Mouse (Mus musculus) forebrain, postnatal 0 days (tissue): ENCODE results near the gene Gm37240. TPM values are rescaled to one million over a fixed set of nuclear protein-coding genes. Genes with fewer than 3 reads are reported as not detected.

Experiments
- ATAC-seq: fragments of 200-750 bp; cut with Nextera tagmentation; 2 replicates; pipeline ENCODE4 v1.8.0; 2017; ENCODE audit warnings: mild to moderate bottlenecking, moderate library complexity
- DNase-seq: peaks from one replicate; pipeline ENCODE4 v3.0.0-alpha.2; 2015
- H3K27ac ChIP-seq: fragments of 300-500 bp; sonication (generic); 2 replicates; pipeline ENCODE4 v1.5.1; 2014; ENCODE audit warnings: low read depth, mild to moderate bottlenecking, antibody characterized with exemption, low read length, moderate library complexity, mixed read lengths
- H3K27me3 ChIP-seq: fragments of 300-500 bp; sonication (generic); 2 replicates; pipeline ENCODE4 v1.6.1; 2014; ENCODE audit warnings: mild to moderate bottlenecking, low read length, mixed read lengths; ENCODE audit not compliant: insufficient read depth
- H3K36me3 ChIP-seq: fragments of 300-500 bp; sonication (generic); 2 replicates; pipeline ENCODE4 v1.6.1; 2014; ENCODE audit warnings: mild to moderate bottlenecking, moderate library complexity; ENCODE audit not compliant: insufficient read depth
- H3K4me1 ChIP-seq: fragments of 300-500 bp; sonication (generic); 2 replicates; pipeline ENCODE4 v1.6.1; 2014; ENCODE audit warnings: antibody characterized with exemption; ENCODE audit not compliant: insufficient read depth
- H3K4me2 ChIP-seq: fragments of 300-500 bp; sonication (generic); 2 replicates; pipeline ENCODE4 v1.6.1; 2014; ENCODE audit warnings: low read depth, mild to moderate bottlenecking, moderate library complexity
- H3K4me3 ChIP-seq: fragments of 300-500 bp; sonication (generic); 2 replicates; pipeline ENCODE4 v1.5.1; 2014; ENCODE audit warnings: low read depth, low read length, mixed read lengths
- H3K9ac ChIP-seq: fragments of 300-500 bp; sonication (generic); 2 replicates; pipeline ENCODE4 v1.6.1; 2014; ENCODE audit warnings: mild to moderate bottlenecking
- H3K9me3 ChIP-seq: fragments of 300-500 bp; sonication (generic); 2 replicates; pipeline ENCODE4 v1.6.1; 2016; ENCODE audit warnings: low read length
- CTCF ChIP-seq: sonication (generic); IDR thresholded peaks from 2 replicates; pipeline ENCODE4 v1.5.1; 2016; ENCODE audit warnings: antibody characterized with exemption, control low read depth, low read depth
- WGBS: fragments of 180-500 bp; shearing (Covaris S2); extraction: QIAGEN DNeasy Blood & Tissue Kit; methylation state at CpG from one replicate; pipeline ENCODE4 v1.1.7; 2014; 5-methylcytosine and 5-hydroxymethylcytosine counted together
- polyA plus RNA-seq: library from polyadenylated mRNA; unstranded; fragments of >200 nt; fragmentation: Nextera tagmentation; extraction: Ambion mirVana; gene quantifications from 2 replicates; pipeline ENCODE4 v1.2.1, GENCODE M21; 2015
- total RNA-seq: library from RNA; depleted of rRNA; stranded (reverse); fragments of >200 nt; gene quantifications from 2 replicates; pipeline ENCODE4 v1.2.3, GENCODE M21; 2014

The Gm37240 gene
- total and polyA plus RNA-seq, 2 experiments from 2014 or later = 0.67 to 1.2 TPM

GRCm38 (mm10) chr3:85813101-85814014 is 74.0 kb downstream of the Gm37240 start:
- Histone ChIP-seq H3K27me3 (no peaks in the 10 kb centered on the region), H3K4me2 (no peak overlapping the region), H3K9me3 (no peaks in the 10 kb centered on the region), H3K4me1 (no peaks in the 10 kb centered on the region), H3K9ac (no peak overlapping the region), H3K4me3 (no peak overlapping the region), H3K27ac (no peak overlapping the region), H3K36me3 (no peaks in the 10 kb centered on the region)
- ATAC-seq (no peak), DNase-seq (no peak)
- no peak for TF ChIP-seq CTCF
- 70% methylated on average over 4 of the region's 4 CpGs for WGBS

GRCm38 (mm10) chr3:85812010-85812409 is 75.3 kb downstream of the Gm37240 start:
- ATAC-seq (no peak), DNase-seq (no peak)
- no peak overlapping the region for H3K9ac ChIP-seq
- no peak overlapping the region for H3K4me2 ChIP-seq
- H3K36me3 ChIP-seq = no peaks in the 10 kb centered on the region
- H3K27me3 ChIP-seq = no peaks in the 10 kb centered on the region
- H3K4me1 ChIP-seq = no peaks in the 10 kb centered on the region
- 95% methylated on average over 5 of the region's 5 CpGs for WGBS
- H3K9me3 ChIP-seq = no peaks in the 10 kb centered on the region
- no peak overlapping the region for H3K4me3 ChIP-seq
- TF ChIP-seq CTCF = no peak
- H3K27ac ChIP-seq = no peak overlapping the region

DNA sequence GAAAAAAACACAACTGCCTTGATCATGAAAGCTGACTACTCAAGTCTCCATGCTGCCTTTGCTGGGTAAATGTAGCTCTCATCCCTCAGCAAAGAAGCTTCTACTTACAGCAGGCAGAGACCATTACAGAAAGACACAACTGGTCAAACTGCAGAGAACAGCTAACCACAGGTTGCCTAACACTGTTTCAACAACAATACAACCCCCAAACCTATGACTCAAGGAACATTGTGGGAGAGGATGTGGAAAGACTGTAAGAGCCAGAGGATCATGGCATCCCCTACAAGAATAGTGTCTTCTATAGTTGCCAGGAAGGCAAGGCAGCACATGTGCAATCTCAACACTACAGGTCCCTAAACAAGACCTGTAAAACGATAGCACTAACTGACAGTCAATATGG is 94.2 kb downstream of the Gm37240 start:
- H3K9me3 ChIP-seq = no peaks in the 10 kb centered on the region

GRCm38 (mm10) chr3:85789748-85790147 is 97.6 kb downstream of the Gm37240 start:
- Histone ChIP-seq H3K27ac (no peak overlapping the region), H3K36me3 (no peaks in the 10 kb centered on the region), H3K9me3 (no peaks in the 10 kb centered on the region), H3K4me3 (no peak overlapping the region), H3K27me3 (no peaks in the 10 kb centered on the region), H3K4me1 (no peaks in the 10 kb centered on the region), H3K9ac (no peak overlapping the region), H3K4me2 (no peak overlapping the region)
- 44% methylated on average over 4 of the region's 4 CpGs for WGBS
- DNase-seq = no peak
- no peak for TF ChIP-seq CTCF
- ATAC-seq = peak; percentile 54

More for the DNA sequence above, 94.2 kb downstream of the Gm37240 start:
- Histone ChIP-seq H3K4me3 (no peak overlapping the region), H3K4me2 (no peak overlapping the region), H3K27me3 (no peaks in the 10 kb centered on the region), H3K4me1 (no peaks in the 10 kb centered on the region), H3K36me3 (no peaks in the 10 kb centered on the region), H3K9ac (no peak overlapping the region), H3K27ac (no peak overlapping the region)
- no peak for TF ChIP-seq CTCF
- 82% methylated on average over 1 of the region's 1 CpGs for WGBS
- ATAC-seq (no peak), DNase-seq (no peak)

- Histone ChIP-seq H3K36me3 (no peaks in the 10 kb centered on the region), H3K27ac (no peak overlapping the region), H3K4me1 (no peaks in the 10 kb centered on the region), H3K9me3 (no peaks in the 10 kb centered on the region), H3K9ac (no peak overlapping the region), H3K4me3 (no peak overlapping the region), H3K4me2 (no peak overlapping the region), H3K27me3 (no peaks in the 10 kb centered on the region)
- DNase-seq (no peak), ATAC-seq (no peak)
- 48% methylated on average over 8 of the region's 8 CpGs for WGBS
- no peak for TF ChIP-seq CTCF
Observed at GRCm38 (mm10) chr3:85786501-85786900, 100.8 kb downstream of the Gm37240 start.

DNA sequence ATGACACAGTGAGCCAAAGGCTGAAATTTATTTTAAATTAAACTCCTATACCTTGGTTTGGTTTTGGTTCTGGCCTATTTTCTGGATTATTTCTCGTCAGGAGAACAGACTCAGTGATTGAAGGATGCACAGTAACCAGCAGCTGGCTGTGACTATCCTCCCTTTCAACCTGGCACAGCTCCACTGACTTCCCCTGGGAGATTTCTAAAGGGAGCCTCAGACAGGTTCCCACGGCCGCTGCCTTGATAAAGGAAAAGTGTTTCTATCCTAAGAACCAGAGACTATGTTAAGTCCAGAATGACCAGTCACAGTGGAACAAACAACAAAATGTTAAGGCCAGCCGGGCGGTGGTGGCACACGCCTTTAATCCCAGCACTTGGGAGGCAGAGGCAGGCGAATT is 106.4 kb downstream of the Gm37240 start:
- no peak overlapping the region for H3K9ac ChIP-seq
- no peaks in the 10 kb centered on the region for H3K27me3 ChIP-seq
- no peaks in the 10 kb centered on the region for H3K9me3 ChIP-seq
- no peak overlapping the region for H3K27ac ChIP-seq
- ATAC-seq = no peak
- H3K36me3 ChIP-seq = no peaks in the 10 kb centered on the region
- TF ChIP-seq CTCF = no peak
- 0 out of 2 replicates have a peak, but pooled peaks cover 4% of the 10 kb centered on the region for H3K4me1 ChIP-seq
- H3K4me2 ChIP-seq = no peak overlapping the region
- no peak overlapping the region for H3K4me3 ChIP-seq
- WGBS = 68% methylated on average over 7 of the region's 7 CpGs
- no peak for DNase-seq

DNA sequence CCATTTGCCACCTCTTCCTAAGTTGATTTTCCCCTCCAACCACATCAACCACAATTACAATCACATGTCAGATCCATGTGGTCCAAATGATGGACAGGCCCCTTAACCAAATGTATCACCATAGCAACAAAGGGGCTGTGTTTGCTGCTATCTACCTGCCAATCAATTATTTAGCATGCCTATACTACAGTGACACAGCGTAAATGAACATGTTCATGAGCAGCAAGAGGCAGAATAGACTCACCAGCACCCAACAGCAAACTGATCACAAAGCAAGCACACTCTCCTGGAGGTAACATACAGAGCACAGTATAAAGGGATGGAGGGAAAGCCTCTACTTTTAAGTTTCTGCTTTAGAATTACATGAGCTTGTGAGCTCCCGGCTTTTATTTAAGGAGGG is 107.0 kb downstream of the Gm37240 start:
- no peak overlapping the region for H3K4me3 ChIP-seq
- TF ChIP-seq CTCF = no peak
- no peak overlapping the region for H3K27ac ChIP-seq
- H3K9me3 ChIP-seq = no peaks in the 10 kb centered on the region
- 0 out of 2 replicates have a peak, but pooled peaks cover 4% of the 10 kb centered on the region for H3K4me1 ChIP-seq
- H3K27me3 ChIP-seq = no peaks in the 10 kb centered on the region
- H3K4me2 ChIP-seq = no peak overlapping the region
- no peaks in the 10 kb centered on the region for H3K36me3 ChIP-seq
- DNase-seq (no peak), ATAC-seq (peak; percentile 71)
- 50% methylated on average over 2 of the region's 2 CpGs for WGBS
- H3K9ac ChIP-seq = no peak overlapping the region
